Comparison of ENCODE assay signal across 19 mouse cellular contexts in the genomic region with DNA sequence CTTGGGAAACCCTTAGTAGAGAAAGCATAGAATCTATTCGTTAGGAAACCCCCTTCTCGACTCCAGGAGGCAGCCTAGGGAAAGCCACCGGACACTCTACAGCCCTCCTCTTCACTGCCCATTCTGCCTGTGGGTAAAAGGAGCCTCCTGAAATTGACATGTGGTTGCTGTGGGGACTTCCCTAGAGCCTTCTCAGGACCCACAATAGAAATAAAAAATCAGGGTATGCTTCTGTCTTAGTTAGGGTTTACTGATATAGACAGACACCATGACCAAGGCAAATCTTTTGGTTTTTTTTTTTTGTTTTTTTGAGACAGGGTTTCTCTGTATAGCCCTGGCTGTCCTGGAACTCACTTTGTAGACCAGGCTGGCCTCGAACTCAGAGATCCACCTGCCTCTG. TPM values are rescaled to one million over a fixed set of nuclear protein-coding genes. Genes with fewer than 3 reads are reported as not detected.
"Had no signal": no experiment of that assay in that cellular context is flagged by ENCODE, and none has a peak within 500 bp of the region (broad histone marks: within the 10 kb centered on the region; RNA-seq: fewer than 3 reads in every experiment).

No protein-coding gene starts in this region.

- H3K4me3 ChIP-seq: neural tube, embryonic 13.5 days; neural tube, embryonic 15.5 days; stomach, embryonic 15.5 days had no signal

- H3K9me3 ChIP-seq: neural tube, embryonic 13.5 days; neural tube, embryonic 15.5 days; stomach, embryonic 15.5 days had no signal

- H3K9ac ChIP-seq: neural tube, embryonic 13.5 days; neural tube, embryonic 15.5 days; stomach, embryonic 15.5 days had no signal

- H3K27me3 ChIP-seq: stomach, embryonic 15.5 days had no signal

- DNase-seq: retina, postnatal 1 day; right cerebral cortex, adult 18-20 months; right cerebral cortex, postnatal 14 days; right cerebral cortex, postnatal 25 days; right cerebral cortex, postnatal 4 days; spleen, adult 18-20 months; thymus, adult 18-20 months; thymus, adult 2 months; thymus, postnatal 14 days; thymus, postnatal 25 days; thymus, postnatal 36 days; thymus, postnatal 4 days had no signal

- H3K27ac ChIP-seq: neural tube, embryonic 13.5 days; neural tube, embryonic 15.5 days; stomach, embryonic 15.5 days; stomach, postnatal 0 days had no signal

- H3K4me2 ChIP-seq: neural tube, embryonic 13.5 days; neural tube, embryonic 15.5 days; stomach, embryonic 15.5 days had no signal

- H3K36me3 ChIP-seq: neural tube, embryonic 13.5 days; neural tube, embryonic 15.5 days; stomach, embryonic 15.5 days had no signal

- H3K4me1 ChIP-seq: neural tube, embryonic 13.5 days; neural tube, embryonic 15.5 days had no signal

RNA-seq across cellular contexts. Expression of gene Xirp1, which starts 27.3 kb away (rescaled TPM):
- total RNA-seq: neutrophil, adult 5-6 weeks had no signal
- polyA plus RNA-seq: small intestine, adult 2 months; thymus, postnatal 0 days had no signal

RNA-seq across cellular contexts. Expression of gene Ttc21a, which starts 58.7 kb away (rescaled TPM):
- polyA plus RNA-seq: small intestine, adult 2 months had no signal
